Mouse (Mus musculus): ENCODE results near the gene Olfr1167. TPM values are rescaled to one million over a fixed set of nuclear protein-coding genes. Genes with fewer than 3 reads are reported as not detected.

Gene Olfr1167
- polyA plus RNA-seq (2015; fragmentation: Illumina TruSeq; extraction: RNeasy Lipid Tissue Mini Kit (QIAGEN cat#74804); ENCODE audit: low read depth, low replicate concordance) = not detected

DNA sequence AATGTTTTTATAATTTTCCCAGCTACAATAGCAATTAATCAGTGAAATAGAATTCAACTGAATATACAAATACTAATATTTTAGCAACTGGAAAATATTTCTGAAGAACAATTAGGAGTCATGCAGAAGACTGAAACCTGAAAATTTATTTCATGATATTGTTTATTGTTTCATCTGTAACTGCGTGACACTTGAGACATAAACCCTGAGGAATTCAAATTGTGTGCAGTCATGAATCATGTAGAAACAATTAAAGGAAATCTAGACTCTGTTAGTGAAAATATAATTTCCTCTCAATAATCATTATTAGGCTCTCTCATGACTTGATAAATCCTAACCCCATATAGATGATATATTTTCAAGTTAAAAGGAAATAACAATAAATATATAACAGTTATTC is at the start of gene Olfr1167:
Gene Olfr1167, minus strand, starts transcription at position 101 of the 400 bp plus-strand sequence.

GRCm38 (mm10) chr2:88181580-88181979 is 26.6 kb upstream of the Olfr1167 start, which contains the start of gene Olfr1168:
TSS of gene Olfr1168 (plus strand) at chr2:88181880.

GRCm38 (mm10) chr2:88128172-88128571 is 26.8 kb downstream of the Olfr1167 start, which contains the start of gene Olfr1166:
TSS of gene Olfr1166 (minus strand) at chr2:88128272.

Other genes with a start within 250 kb of the Olfr1167 start
- gene Olfr1155, start 210.1 kb downstream of the Olfr1167 start, polyA plus RNA-seq (2015; fragmentation: Illumina TruSeq; extraction: RNeasy Lipid Tissue Mini Kit (QIAGEN cat#74804); ENCODE audit: low read depth, low replicate concordance) = not detected
- gene Olfr1156, start 202.1 kb downstream of the Olfr1167 start, polyA plus RNA-seq (2015; fragmentation: Illumina TruSeq; extraction: RNeasy Lipid Tissue Mini Kit (QIAGEN cat#74804); ENCODE audit: low read depth, low replicate concordance) = not detected
- not detected for gene Olfr1157, start 186.9 kb downstream of the Olfr1167 start, polyA plus RNA-seq (2015; fragmentation: Illumina TruSeq; extraction: RNeasy Lipid Tissue Mini Kit (QIAGEN cat#74804); ENCODE audit: low read depth, low replicate concordance)
- gene Olfr74, start 180.5 kb downstream of the Olfr1167 start, polyA plus RNA-seq (2015; fragmentation: Illumina TruSeq; extraction: RNeasy Lipid Tissue Mini Kit (QIAGEN cat#74804); ENCODE audit: low read depth, low replicate concordance) = not detected
- not detected for gene Olfr1158, start 165.1 kb downstream of the Olfr1167 start, polyA plus RNA-seq (2015; fragmentation: Illumina TruSeq; extraction: RNeasy Lipid Tissue Mini Kit (QIAGEN cat#74804); ENCODE audit: low read depth, low replicate concordance)
- gene Olfr1160, start 146.9 kb downstream of the Olfr1167 start, polyA plus RNA-seq (2015; fragmentation: Illumina TruSeq; extraction: RNeasy Lipid Tissue Mini Kit (QIAGEN cat#74804); ENCODE audit: low read depth, low replicate concordance) = not detected
- not detected for gene Olfr1161, start 132.4 kb downstream of the Olfr1167 start, polyA plus RNA-seq (2015; fragmentation: Illumina TruSeq; extraction: RNeasy Lipid Tissue Mini Kit (QIAGEN cat#74804); ENCODE audit: low read depth, low replicate concordance)
- not detected for gene Olfr73, start 117.5 kb downstream of the Olfr1167 start, polyA plus RNA-seq (2015; fragmentation: Illumina TruSeq; extraction: RNeasy Lipid Tissue Mini Kit (QIAGEN cat#74804); ENCODE audit: low read depth, low replicate concordance)
- gene Olfr1162, start 104.1 kb downstream of the Olfr1167 start, polyA plus RNA-seq (2015; fragmentation: Illumina TruSeq; extraction: RNeasy Lipid Tissue Mini Kit (QIAGEN cat#74804); ENCODE audit: low read depth, low replicate concordance) = not detected
- gene Olfr1163, start 83.4 kb downstream of the Olfr1167 start, polyA plus RNA-seq (2015; fragmentation: Illumina TruSeq; extraction: RNeasy Lipid Tissue Mini Kit (QIAGEN cat#74804); ENCODE audit: low read depth, low replicate concordance) = not detected
- not detected for gene Olfr1164, start 61.2 kb downstream of the Olfr1167 start, polyA plus RNA-seq (2015; fragmentation: Illumina TruSeq; extraction: RNeasy Lipid Tissue Mini Kit (QIAGEN cat#74804); ENCODE audit: low read depth, low replicate concordance)
- not detected for gene Olfr1166, start 26.9 kb downstream of the Olfr1167 start, polyA plus RNA-seq (2015; fragmentation: Illumina TruSeq; extraction: RNeasy Lipid Tissue Mini Kit (QIAGEN cat#74804); ENCODE audit: low read depth, low replicate concordance)
- gene Olfr1168, start 26.7 kb upstream of the Olfr1167 start, polyA plus RNA-seq (2015; fragmentation: Illumina TruSeq; extraction: RNeasy Lipid Tissue Mini Kit (QIAGEN cat#74804); ENCODE audit: low read depth, low replicate concordance) = not detected
- not detected for gene Olfr1170, start 73.1 kb upstream of the Olfr1167 start, polyA plus RNA-seq (2015; fragmentation: Illumina TruSeq; extraction: RNeasy Lipid Tissue Mini Kit (QIAGEN cat#74804); ENCODE audit: low read depth, low replicate concordance)
- not detected for gene Olfr1173, start 124.7 kb upstream of the Olfr1167 start, polyA plus RNA-seq (2015; fragmentation: Illumina TruSeq; extraction: RNeasy Lipid Tissue Mini Kit (QIAGEN cat#74804); ENCODE audit: low read depth, low replicate concordance)
- not detected for gene Olfr1174-ps, start 159.9 kb upstream of the Olfr1167 start, polyA plus RNA-seq (2015; fragmentation: Illumina TruSeq; extraction: RNeasy Lipid Tissue Mini Kit (QIAGEN cat#74804); ENCODE audit: low read depth, low replicate concordance)
- not detected for gene Olfr1175-ps, start 172.0 kb upstream of the Olfr1167 start, polyA plus RNA-seq (2015; fragmentation: Illumina TruSeq; extraction: RNeasy Lipid Tissue Mini Kit (QIAGEN cat#74804); ENCODE audit: low read depth, low replicate concordance)
- not detected for gene Olfr1176, start 181.5 kb upstream of the Olfr1167 start, polyA plus RNA-seq (2015; fragmentation: Illumina TruSeq; extraction: RNeasy Lipid Tissue Mini Kit (QIAGEN cat#74804); ENCODE audit: low read depth, low replicate concordance)
- not detected for gene Olfr1177-ps, start 191.3 kb upstream of the Olfr1167 start, polyA plus RNA-seq (2015; fragmentation: Illumina TruSeq; extraction: RNeasy Lipid Tissue Mini Kit (QIAGEN cat#74804); ENCODE audit: low read depth, low replicate concordance)
- gene Olfr1178, start 231.9 kb upstream of the Olfr1167 start, polyA plus RNA-seq (2015; fragmentation: Illumina TruSeq; extraction: RNeasy Lipid Tissue Mini Kit (QIAGEN cat#74804); ENCODE audit: low read depth, low replicate concordance) = not detected

Data from brain, adult 10 weeks (tissue).